Comparison of ENCODE assay signal across 24 mouse cellular contexts in the genomic region with DNA sequence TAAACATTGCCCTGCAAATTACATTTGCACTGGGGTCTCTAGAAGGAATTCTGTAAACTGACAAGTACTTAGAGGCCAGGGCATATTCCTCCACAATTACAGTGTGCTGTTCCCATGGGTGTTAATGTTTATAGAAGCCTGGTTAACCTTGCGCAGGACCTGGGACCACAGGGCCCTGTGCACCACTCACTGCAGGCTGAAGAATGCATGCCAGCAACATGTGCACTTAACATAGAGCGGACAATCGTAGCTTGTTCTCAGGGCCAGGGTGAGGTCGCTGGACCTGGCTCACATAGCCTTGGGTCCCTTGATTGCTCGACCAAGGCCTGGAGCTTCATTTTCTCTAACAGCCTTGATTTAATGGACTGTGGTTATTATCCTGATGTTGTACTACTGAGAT.
DNase-seq lines count a peak whose midpoint lies in the region; ATAC-seq lines count a peak whose summit lies in the region.
"Had no signal": no experiment of that assay in that cellular context is flagged by ENCODE, and none has a peak within 500 bp of the region (broad histone marks: within the 10 kb centered on the region; RNA-seq: fewer than 3 reads in every experiment).

No protein-coding gene starts in this region.

- peak; percentile 4 for DNase-seq in kidney, adult 11 months
- no peak for DNase-seq in kidney, adult 18-20 months
- DNase-seq in kidney, postnatal 36 days: peak; percentile 20 to 26
- no peak for DNase-seq in lung, postnatal 10 days
- no peak for DNase-seq in ovary, postnatal 14 days (ENCODE audit: low spot score)
- no peak for DNase-seq in midbrain, embryonic 10.5 days (ENCODE audit: low spot score)
- no peak for DNase-seq in retina, postnatal 1 day
- DNase-seq: adrenal gland, postnatal 25 days; cerebellum, adult 2 months; cerebellum, postnatal 36 days; gastrocnemius, postnatal 14 days; liver, embryonic 13.5 days; lung, embryonic 14.5 days; right cerebral cortex, postnatal 25 days; thymus, adult 18-20 months had no signal

- no peaks in the 10 kb centered on the region for H3K9me3 ChIP-seq in kidney, embryonic 14.5 days (ENCODE audit: control insufficient read depth, low read length)
- H3K9me3 ChIP-seq in midbrain, embryonic 10.5 days (replicated peaks): no peaks in the 10 kb centered on the region
- H3K9me3 ChIP-seq: embryonic facial prominence, embryonic 15.5 days; liver, embryonic 13.5 days; neural tube, embryonic 12.5 days; stomach, embryonic 15.5 days had no signal

- no peak overlapping the region for H3K4me2 ChIP-seq in kidney, embryonic 14.5 days (replicated peaks; ENCODE audit: low read depth, low read length)
- H3K4me2 ChIP-seq: embryonic facial prominence, embryonic 15.5 days; liver, embryonic 13.5 days; lung, embryonic 14.5 days; midbrain, embryonic 11.5 days; neural tube, embryonic 12.5 days; stomach, embryonic 15.5 days had no signal

- H3K36me3 ChIP-seq in kidney, embryonic 14.5 days (ENCODE audit: control insufficient read depth, insufficient read depth, low read length): no peaks in the 10 kb centered on the region
- H3K36me3 ChIP-seq in midbrain, embryonic 10.5 days: no peaks in the 10 kb centered on the region
- H3K36me3 ChIP-seq: embryonic facial prominence, embryonic 15.5 days; liver, embryonic 13.5 days; neural tube, embryonic 12.5 days; stomach, embryonic 15.5 days had no signal

- H3K9ac ChIP-seq in kidney, embryonic 14.5 days (ENCODE audit: low read depth, low read length): no peak overlapping the region
- H3K9ac ChIP-seq: embryonic facial prominence, embryonic 15.5 days; liver, embryonic 13.5 days; lung, embryonic 14.5 days; neural tube, embryonic 12.5 days; stomach, embryonic 15.5 days had no signal

- no peaks in the 10 kb centered on the region for H3K27me3 ChIP-seq in kidney, embryonic 14.5 days (ENCODE audit: control insufficient read depth, insufficient read depth, low read length)
- no peaks in the 10 kb centered on the region for H3K27me3 ChIP-seq in midbrain, embryonic 10.5 days (ENCODE audit: low read depth, poor library complexity, severe bottlenecking)
- H3K27me3 ChIP-seq: CH12.LX; liver, embryonic 13.5 days; neural tube, embryonic 12.5 days; stomach, embryonic 15.5 days had no signal

- peaks cover 15% of the 10 kb centered on the region; the same call in 1 of the 2 replicates for H3K4me1 ChIP-seq in kidney, embryonic 14.5 days (ENCODE audit: control insufficient read depth, insufficient read depth, low read length)
- H3K4me1 ChIP-seq in midbrain, embryonic 10.5 days: 0 out of 2 replicates have a peak, but pooled peaks cover 4% of the 10 kb centered on the region
- H3K4me1 ChIP-seq: liver, embryonic 13.5 days; neural tube, embryonic 12.5 days; stomach, embryonic 15.5 days had no signal

- H3K4me3 ChIP-seq in kidney, embryonic 14.5 days (ENCODE audit: low read length): no peak overlapping the region
- H3K4me3 ChIP-seq in midbrain, embryonic 10.5 days: no peak overlapping the region
- H3K4me3 ChIP-seq: embryonic facial prominence, embryonic 15.5 days; liver, embryonic 13.5 days; neural tube, embryonic 12.5 days; stomach, embryonic 15.5 days had no signal

- peak; percentile 89 for ATAC-seq in kidney, embryonic 14.5 days (ENCODE audit: low FRiP score, low TSS enrichment)
- ATAC-seq: hindbrain, embryonic 16.5 days; intestine, embryonic 16.5 days had no signal

- peak overlapping the region; percentile 47; the same call in 1 of the 2 replicates for H3K27ac ChIP-seq in kidney, embryonic 14.5 days (ENCODE audit: low read depth, low read length)
- no peak overlapping the region for H3K27ac ChIP-seq in midbrain, embryonic 10.5 days (replicated peaks)
- H3K27ac ChIP-seq: embryonic facial prominence, embryonic 15.5 days; liver, embryonic 13.5 days; macrophage; neural tube, embryonic 12.5 days; stomach, embryonic 15.5 days had no signal

- 37% methylated on average over 5 of the region's 5 CpGs for WGBS in kidney, embryonic 14.5 days
- 84% methylated on average over 5 of the region's 5 CpGs for WGBS in midbrain, embryonic 10.5 days

Comparison
In these comparisons a context has a peak if more than half of its experiments do, and no peak if none do; other contexts are left out.
1. DNase-seq: peak in kidney, adult 11 months (single experiment) and kidney, postnatal 36 days (2 of 2); none in kidney, adult 18-20 months (single experiment), lung, postnatal 10 days (single experiment), ovary, postnatal 14 days (single experiment), midbrain, embryonic 10.5 days (single experiment) and retina, postnatal 1 day (single experiment).